Mouse (Mus musculus): ENCODE data around the gene Pdgfra. TPM values are rescaled to one million over a fixed set of nuclear protein-coding genes. Genes with fewer than 3 reads are reported as not detected.

The Pdgfra gene
- polyA plus RNA-seq (2021; fragmentation: Nextera tagmentation): 12.4 and 12.5 TPM in 2 replicates
- long read RNA-seq, experiment 1, full-length matches to known transcripts: 2 of 22 reads
- long read RNA-seq, experiment 1, partial matches to known transcripts: 20 of 22 reads
- long read RNA-seq, experiment 1, other reads (novel, unspliced or antisense): 0 of 22 reads
- long read RNA-seq, experiment 2, full-length matches to known transcripts: 31 of 62 reads
- long read RNA-seq, experiment 2, partial matches to known transcripts: 26 of 62 reads
- long read RNA-seq, experiment 2, other reads (novel, unspliced or antisense): 5 of 62 reads

GRCm38 (mm10) chr5:75152021-75152425, at the start of gene Pdgfra:
TSS of gene Pdgfra (plus strand) at chr5:75152292.

Small RNAs within 50 kb of the gene (microRNA-seq; reads per million reads assigned to microRNA genes)
- 0.64 reads per million for gene Mir7025

Other genes starting within 250 kb of the Pdgfra start
- gene Chic2, start 107.5 kb upstream of the Pdgfra start, polyA plus RNA-seq (2021; fragmentation: Nextera tagmentation): 4.2 and 5.9 TPM in 2 replicates
- 0.46 and 0.48 TPM in 2 replicates for gene Gsx2, start 76.7 kb upstream of the Pdgfra start, polyA plus RNA-seq (2021; fragmentation: Nextera tagmentation)

Measured in layer of hippocampus, adult 6 months (tissue).